Mouse (Mus musculus) forebrain, embryonic 16.5 days (tissue): Measurements from ENCODE around the gene Jakmip3. TPM values are rescaled to one million over a fixed set of nuclear protein-coding genes. Genes with fewer than 3 reads are reported as not detected.
A peak's percentile ranks its signal among the peaks of the same experiment; 100 is the strongest.

Source experiments
- ATAC-seq: fragments of 200-750 bp; cut with Nextera tagmentation; 2 replicates; pipeline ENCODE4 v1.8.0; 2017; ENCODE audit warnings: mild to moderate bottlenecking, moderate library complexity
- H3K27ac ChIP-seq: fragments of 300-500 bp; sonication (generic); 2 replicates; pipeline ENCODE4 v1.5.1; 2014; ENCODE audit warnings: low read length, control low read depth
- H3K27me3 ChIP-seq: fragments of 300-500 bp; sonication (generic); replicated peaks from 2 replicates; pipeline ENCODE4 v1.6.1; 2014; ENCODE audit warnings: low read length; ENCODE audit not compliant: control insufficient read depth, insufficient read depth
- H3K36me3 ChIP-seq: fragments of 300-500 bp; sonication (generic); 2 replicates; pipeline ENCODE4 v1.6.1; 2014; ENCODE audit not compliant: control insufficient read depth, insufficient read depth
- H3K4me1 ChIP-seq: fragments of 300-500 bp; sonication (generic); replicated peaks from 2 replicates; pipeline ENCODE4 v1.6.1; 2014; ENCODE audit warnings: low read length; ENCODE audit not compliant: control insufficient read depth, insufficient read depth
- H3K4me2 ChIP-seq: fragments of 300-500 bp; sonication (generic); 2 replicates; pipeline ENCODE4 v1.6.1; 2014; ENCODE audit warnings: mild to moderate bottlenecking, low read length, control low read depth
- H3K4me3 ChIP-seq: fragments of 300-500 bp; sonication (generic); replicated peaks from 2 replicates; pipeline ENCODE4 v1.5.1; 2014; ENCODE audit warnings: mild to moderate bottlenecking, low read length, control low read depth
- H3K9ac ChIP-seq: fragments of 300-500 bp; sonication (generic); replicated peaks from 2 replicates; pipeline ENCODE4 v1.6.1; 2014; ENCODE audit warnings: low read depth, low read length, control low read depth
- H3K9me3 ChIP-seq: fragments of 300-500 bp; sonication (generic); 2 replicates; pipeline ENCODE4 v1.6.1; 2016; ENCODE audit warnings: low read length; ENCODE audit not compliant: control insufficient read depth
- WGBS: fragments of 180-500 bp; shearing (Covaris S2); extraction: QIAGEN DNeasy Blood & Tissue Kit; methylation state at CpG from one replicate; pipeline ENCODE4 v1.1.7; 2014; 5-methylcytosine and 5-hydroxymethylcytosine counted together
- polyA plus RNA-seq: library from polyadenylated mRNA; unstranded; fragments of >200 nt; fragmentation: Nextera tagmentation; extraction: Ambion mirVana; gene quantifications from 2 replicates; pipeline ENCODE4 v1.2.1, GENCODE M21; 2015

Jakmip3 gene
- polyA plus RNA-seq = 8.4 and 10.6 TPM in 2 replicates

- under 1% methylated on average over 75 of the region's 78 CpGs for WGBS
- Histone ChIP-seq H3K4me3 (peak within 1 kb of the TSS; percentile 57), H3K9ac (peak within 1 kb of the TSS; percentile 62), H3K27ac (peak within 1 kb of the TSS; percentile 29), H3K27me3 (peaks cover 41% of the 10 kb centered on the region), H3K4me1 (peaks cover 10% of the 10 kb centered on the region), H3K9me3 (no peaks in the 10 kb centered on the region; the same call in 1 of the 2 replicates), H3K4me2 (peak within 1 kb of the TSS; percentile 80), H3K36me3 (no peaks in the 10 kb centered on the region)
- peak; percentile 70 for ATAC-seq
Observed at GRCm38 (mm10) chr7:138940612-138941461, at the start of gene Jakmip3. Gene Jakmip3, plus strand, starts transcription at chr7:138940730.

- Histone ChIP-seq H3K4me3 (no peak overlapping the region), H3K4me2 (no peak overlapping the region), H3K9me3 (no peaks in the 10 kb centered on the region), H3K36me3 (peaks cover 6% of the 10 kb centered on the region; the same call in 1 of the 2 replicates), H3K4me1 (no peaks in the 10 kb centered on the region), H3K9ac (no peak overlapping the region), H3K27me3 (no peaks in the 10 kb centered on the region), H3K27ac (no peak overlapping the region)
- no peak for ATAC-seq
- WGBS = 83% methylated on average over 2 of the region's 2 CpGs
Observed at GRCm38 (mm10) chr7:138898122-138898521, 42.4 kb upstream of the Jakmip3 start.

DNA sequence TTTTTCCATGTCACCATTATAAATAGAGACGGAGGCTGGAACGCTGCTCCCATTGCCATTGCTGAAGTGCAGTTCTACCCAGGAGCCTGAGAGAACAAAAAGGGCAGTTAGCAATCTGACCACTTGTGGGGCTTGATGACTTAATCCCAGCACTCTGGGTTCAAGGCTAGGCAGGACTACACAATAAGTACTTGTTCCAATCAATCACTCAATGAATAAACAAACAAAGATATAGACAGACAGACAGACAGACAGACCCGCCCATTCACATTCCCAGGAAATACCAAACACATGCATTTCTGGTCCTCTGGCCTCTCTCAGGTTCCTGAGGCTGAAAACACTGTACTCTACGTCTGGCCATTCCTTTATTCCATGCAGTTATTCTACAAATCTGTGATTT lies 41.8 kb upstream of the Jakmip3 start:
- H3K4me1 ChIP-seq = no peaks in the 10 kb centered on the region
- no peak overlapping the region for H3K4me2 ChIP-seq
- peaks cover 6% of the 10 kb centered on the region; the same call in 1 of the 2 replicates for H3K36me3 ChIP-seq
- no peak overlapping the region for H3K27ac ChIP-seq
- H3K9ac ChIP-seq = no peak overlapping the region
- no peak overlapping the region for H3K4me3 ChIP-seq
- WGBS = 84% methylated on average over 4 of the region's 4 CpGs
- H3K9me3 ChIP-seq = no peaks in the 10 kb centered on the region
- ATAC-seq = no peak
- no peaks in the 10 kb centered on the region for H3K27me3 ChIP-seq

DNA sequence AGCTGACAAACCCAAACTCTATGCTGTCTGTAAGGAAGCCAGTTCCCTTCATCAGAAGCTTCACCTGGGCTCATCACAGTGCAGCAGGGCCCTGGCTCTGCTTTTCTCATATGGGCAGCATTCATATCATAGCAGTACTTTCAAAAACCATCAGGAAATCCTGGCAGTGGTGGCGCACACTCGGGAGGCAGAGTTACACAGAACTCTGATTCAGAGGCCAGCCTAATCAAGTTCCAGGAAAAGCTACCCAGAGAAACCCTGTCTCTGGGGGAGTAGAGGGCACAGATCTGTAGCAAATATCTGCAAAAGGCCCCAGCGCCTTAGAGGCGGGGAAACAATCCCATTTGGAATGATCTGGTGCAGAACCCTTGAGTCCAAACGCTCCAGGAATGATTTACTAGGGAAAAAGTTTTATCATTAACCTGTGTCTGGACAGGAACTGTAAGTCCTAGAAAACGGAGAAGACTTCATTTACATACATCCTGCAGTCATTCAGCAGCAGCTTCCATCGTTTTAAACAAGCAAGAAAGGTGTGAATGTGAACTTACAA lies 36.6 kb upstream of the Jakmip3 start:
- H3K27ac ChIP-seq = no peak overlapping the region
- 88% methylated on average over 7 of the region's 7 CpGs for WGBS
- no peaks in the 10 kb centered on the region for H3K9me3 ChIP-seq
- H3K4me1 ChIP-seq = peaks cover 20% of the 10 kb centered on the region
- no peak overlapping the region for H3K4me3 ChIP-seq
- no peak overlapping the region for H3K4me2 ChIP-seq
- no peak for ATAC-seq
- H3K27me3 ChIP-seq = no peaks in the 10 kb centered on the region
- no peak overlapping the region for H3K9ac ChIP-seq
- no peaks in the 10 kb centered on the region for H3K36me3 ChIP-seq

- H3K27me3 ChIP-seq = no peaks in the 10 kb centered on the region
- no peak for ATAC-seq
- H3K36me3 ChIP-seq = no peaks in the 10 kb centered on the region
- peaks cover 23% of the 10 kb centered on the region for H3K4me1 ChIP-seq
- no peak overlapping the region for H3K9ac ChIP-seq
- H3K4me2 ChIP-seq = no peak overlapping the region
- no peaks in the 10 kb centered on the region for H3K9me3 ChIP-seq
- WGBS = 89% methylated on average over 1 of the region's 1 CpGs
- no peak overlapping the region for H3K4me3 ChIP-seq
- no peak overlapping the region for H3K27ac ChIP-seq
Observed at GRCm38 (mm10) chr7:138906441-138906840, 34.1 kb upstream of the Jakmip3 start.

- 14% methylated on average over 7 of the region's 7 CpGs for WGBS
- H3K4me1 ChIP-seq = peaks cover 23% of the 10 kb centered on the region
- no peak overlapping the region for H3K27ac ChIP-seq
- no peaks in the 10 kb centered on the region for H3K36me3 ChIP-seq
- H3K4me3 ChIP-seq = 0 out of 2 replicates have a peak overlapping the region, but pooled peaks have one; percentile 2
- peak overlapping the region; percentile 6; the same call in 1 of the 2 replicates for H3K4me2 ChIP-seq
- H3K9ac ChIP-seq = 0 out of 2 replicates have a peak overlapping the region, but pooled peaks have one; percentile 8
- no peak for ATAC-seq
- no peaks in the 10 kb centered on the region for H3K9me3 ChIP-seq
- H3K27me3 ChIP-seq = no peaks in the 10 kb centered on the region
Observed at GRCm38 (mm10) chr7:138907043-138907442, 33.5 kb upstream of the Jakmip3 start.

- 59% methylated on average over 5 of the region's 5 CpGs for WGBS
- Histone ChIP-seq H3K4me3 (no peak overlapping the region), H3K4me2 (peak overlapping the region; percentile 14)
Observed at GRCm38 (mm10) chr7:138907976-138908375, 32.6 kb upstream of the Jakmip3 start.

GRCm38 (mm10) chr7:138908768-138909276 lies 31.7 kb upstream of the Jakmip3 start:
- no peaks in the 10 kb centered on the region for H3K36me3 ChIP-seq
- H3K9me3 ChIP-seq = no peaks in the 10 kb centered on the region
- no peak overlapping the region for H3K27ac ChIP-seq
- H3K9ac ChIP-seq = peak overlapping the region; percentile 80
- peak overlapping the region; percentile 61 for H3K4me2 ChIP-seq
- WGBS = 5% methylated on average over 10 of the region's 10 CpGs
- peaks cover 23% of the 10 kb centered on the region for H3K4me1 ChIP-seq
- peak overlapping the region; percentile 86 for H3K4me3 ChIP-seq
- no peaks in the 10 kb centered on the region for H3K27me3 ChIP-seq
- ATAC-seq = no peak

More at GRCm38 (mm10) chr7:138907976-138908375, 32.6 kb upstream of the Jakmip3 start:
- no peak for ATAC-seq
- Histone ChIP-seq H3K9me3 (no peaks in the 10 kb centered on the region), H3K4me1 (peaks cover 23% of the 10 kb centered on the region), H3K27ac (no peak overlapping the region), H3K9ac (0 out of 2 replicates have a peak overlapping the region, but pooled peaks have one; percentile 4), H3K36me3 (no peaks in the 10 kb centered on the region), H3K27me3 (no peaks in the 10 kb centered on the region)
